Mouse (Mus musculus) cerebellum, postnatal 14 days (tissue): ENCODE measurements around the gene Tpbgl.

Experiments used
- DNase-seq, 2 experiments: peaks; one replicate each; pipeline ENCODE4 v3.0.0; 2021; ENCODE audit warnings: mixed read lengths in 2 of 2

The Tpbgl gene

DNA sequence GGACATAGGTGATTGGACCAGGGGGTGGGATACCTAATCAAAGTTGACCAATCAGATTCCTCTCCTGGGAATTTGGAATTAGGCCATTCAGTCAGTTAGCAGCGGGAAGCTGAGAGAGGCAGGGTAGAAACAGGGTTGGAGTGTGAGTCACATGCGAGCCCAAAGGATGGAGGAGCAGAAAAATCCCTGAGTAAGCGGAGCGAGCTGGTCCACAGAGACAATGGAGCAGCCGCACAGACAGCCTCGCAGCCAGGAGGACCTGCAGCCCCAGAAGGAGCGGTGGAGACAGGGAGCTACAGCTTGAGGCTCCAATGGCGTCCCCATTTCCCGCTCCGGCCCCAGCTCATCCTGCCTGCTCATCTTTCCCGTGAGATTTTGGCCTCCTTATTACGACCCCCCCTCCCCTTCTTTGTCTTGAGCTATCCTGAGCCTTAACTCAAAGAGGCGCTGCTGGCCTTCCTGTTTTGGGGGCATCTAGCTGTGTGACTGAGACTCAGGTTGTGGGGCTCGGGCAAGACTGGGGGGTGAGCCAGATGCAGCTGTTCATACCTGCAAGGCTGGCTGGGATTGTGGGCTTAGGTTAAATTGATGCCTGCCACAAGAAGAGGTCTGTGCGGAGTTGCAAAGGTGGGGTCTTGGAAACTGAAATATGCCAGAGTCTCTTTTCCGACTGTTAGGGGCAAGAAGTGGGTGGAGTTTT lies 47.3 kb downstream of the Tpbgl start:
- DNase-seq, result peak; percentile 74 to 82

DNA sequence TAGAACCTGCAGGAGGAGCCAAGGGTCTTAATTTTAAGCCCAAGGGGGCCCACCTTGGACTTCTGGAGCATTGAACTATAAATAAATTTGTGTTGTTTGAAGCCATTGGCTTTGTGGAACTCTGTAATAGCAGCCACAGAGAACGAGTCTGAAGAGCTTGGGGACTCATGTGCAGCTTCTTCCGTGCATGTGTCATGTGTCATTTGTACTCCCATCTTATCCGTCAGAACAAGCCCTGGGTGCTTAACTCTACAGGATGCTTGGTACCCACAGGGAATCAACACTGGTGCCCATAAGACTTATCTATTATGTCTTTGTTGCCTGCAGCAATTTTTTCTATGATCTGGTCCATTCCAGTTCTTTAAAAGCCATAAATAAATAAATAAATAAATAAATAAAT lies 48.7 kb downstream of the Tpbgl start:
- no peak for DNase-seq
